11 mouse cellular contexts compared by ENCODE assay signal in the genomic region with DNA sequence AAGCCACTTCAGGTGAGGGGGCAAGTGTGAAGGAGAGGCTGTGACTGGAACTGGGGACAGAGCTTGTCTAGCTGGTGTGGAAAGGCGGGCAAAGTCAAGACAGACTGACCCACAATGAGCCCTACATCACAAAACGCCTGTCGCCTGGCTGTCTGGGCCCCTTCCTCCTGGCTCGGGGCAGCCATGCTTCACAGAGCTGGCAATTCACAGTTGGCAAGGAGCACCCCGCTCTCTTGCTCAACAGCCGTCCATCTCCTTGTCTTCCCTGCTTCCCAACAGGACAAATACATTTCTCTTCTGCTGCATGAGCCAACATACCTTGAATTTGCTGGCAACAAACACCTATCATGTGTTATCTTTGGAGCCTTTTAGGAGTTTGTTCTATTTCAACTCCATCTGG.
"Had no signal": no experiment of that assay in that cellular context is flagged by ENCODE, and none has a peak within 500 bp of the region (broad histone marks: within the 10 kb centered on the region; RNA-seq: fewer than 3 reads in every experiment).

No protein-coding gene starts in this region.

- DNase-seq: gastrocnemius, postnatal 14 days; gastrocnemius, postnatal 36 days; heart, adult 18-20 months; heart, postnatal 10 days; heart, postnatal 4 days; kidney, adult 18-20 months; kidney, adult 8-10 months; kidney, postnatal 10 days; kidney, postnatal 36 days; layer of hippocampus, adult 9-11 months; layer of hippocampus, postnatal 36 days had no signal
